Mouse (Mus musculus) MEL (cell line): ENCODE data around the gene Mnd1.

Experiments
- ELF1 ChIP-seq: IDR thresholded peaks from 2 replicates; pipeline ENCODE4 v1.6.1; 2014; ENCODE audit warnings: low read depth, mild to moderate bottlenecking, inconsistent platforms, low read length, improper control_type of control experiment, moderate library complexity
- MXI1 ChIP-seq: IDR thresholded peaks from 2 replicates; pipeline ENCODE4 v1.6.1; 2011; ENCODE audit warnings: mild to moderate bottlenecking, low read depth, low read length, improper control_type of control experiment

DNA sequence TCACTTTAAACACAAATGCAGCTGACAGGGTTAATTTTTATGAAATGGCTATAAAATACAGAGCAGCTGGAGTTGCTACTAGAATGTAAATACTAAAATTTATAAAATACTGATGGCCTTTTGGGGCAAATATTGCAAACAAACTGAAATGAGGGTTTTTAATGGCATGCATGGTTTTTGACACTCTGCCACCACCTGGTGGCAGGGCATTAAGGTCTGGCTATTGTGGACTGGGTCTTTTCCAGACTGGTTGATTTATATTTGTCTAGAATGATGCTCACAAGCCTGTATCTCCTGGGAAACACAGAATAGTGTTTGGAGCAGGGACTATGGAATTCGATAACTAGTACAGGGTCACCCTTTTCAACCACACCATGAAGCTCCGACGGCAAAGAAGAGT lies 32.1 kb downstream of the Mnd1 start:
- TF ChIP-seq MXI1: no peak
- TF ChIP-seq ELF1: no peak
